Mouse (Mus musculus) cerebellum, adult 9-11 months (tissue): ENCODE measurements at regions not wholly inside any gene's neighbourhood (a gene's known extent, or its start where the extent isn't known, plus 50 kb on each side); places are given as distances from the start of the nearest gene placed in this dataset.
A peak's percentile ranks its signal among the peaks of the same experiment; 100 is the strongest.

Experiments
- DNase-seq: peaks from one replicate; pipeline ENCODE4 v3.0.0; 2022

DNA sequence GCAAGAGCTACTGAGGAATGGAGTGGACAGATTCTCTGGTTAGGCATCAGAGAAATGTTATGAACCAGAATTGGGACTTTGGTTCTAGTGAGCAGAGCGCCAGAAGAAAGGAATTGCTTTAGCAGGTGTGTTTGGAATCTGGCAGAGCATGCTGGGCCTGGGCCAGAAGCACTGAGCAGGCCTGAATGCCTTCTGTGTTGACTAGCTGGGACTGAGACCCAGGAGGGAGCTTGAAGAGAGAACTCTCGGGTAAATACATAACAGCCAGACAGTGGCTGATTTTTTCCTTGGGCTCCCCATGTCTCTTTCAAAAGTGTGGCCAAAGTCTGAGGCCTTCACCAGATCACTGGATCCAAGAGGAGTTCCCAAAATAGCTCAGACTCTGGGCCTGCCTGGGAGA is 107.5 kb upstream of the Zfp462 start:
- peak; percentile 78 for DNase-seq

DNA sequence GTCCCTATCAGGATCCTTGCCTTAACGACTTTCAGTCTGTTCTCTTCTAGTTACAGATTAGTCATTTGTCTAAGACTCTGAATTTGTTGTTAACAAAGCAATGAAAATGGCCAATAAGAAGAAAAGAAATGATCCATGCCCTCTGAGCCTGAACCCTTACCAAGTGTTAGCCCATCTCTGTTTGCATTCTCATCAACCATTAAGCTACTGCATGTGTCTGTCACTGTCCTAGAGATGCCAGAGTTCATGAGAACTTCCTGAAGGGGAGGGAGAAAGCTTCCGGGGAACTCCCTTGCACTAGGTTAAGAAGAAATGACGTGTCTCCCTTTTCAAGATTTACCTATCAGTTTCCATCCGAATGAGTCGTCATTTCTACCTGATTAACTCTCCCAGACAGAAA is 106.7 kb upstream of the Zfp462 start:
- DNase-seq: no peak

DNA sequence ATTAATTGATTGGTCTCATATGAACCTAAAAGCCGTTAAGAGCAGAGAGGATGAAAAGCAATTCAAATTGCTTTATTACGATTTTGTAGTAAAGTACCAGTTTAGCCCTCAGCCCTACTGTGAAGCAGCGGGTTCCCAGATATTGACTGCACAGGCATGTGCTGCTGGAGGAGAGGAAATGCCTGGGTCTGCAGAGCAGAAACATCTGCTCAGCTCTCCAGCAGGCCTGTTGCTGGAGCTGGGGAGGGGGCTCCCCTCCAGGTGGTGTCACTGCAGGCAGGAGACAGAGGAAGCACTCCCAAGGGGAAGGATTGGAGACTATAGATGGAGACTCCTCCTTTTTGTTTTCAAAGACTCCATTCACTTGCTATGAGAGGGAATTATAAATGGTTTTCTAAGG is 106.1 kb upstream of the Zfp462 start:
- DNase-seq: no peak

- no peak for DNase-seq
Measured at GRCm38 (mm10) chr4:54852991-54853925, 91.6 kb upstream of the Zfp462 start.

GRCm38 (mm10) chr4:54858604-54859003 is 86.2 kb upstream of the Zfp462 start:
- DNase-seq: no peak

- DNase-seq: no peak
Measured at GRCm38 (mm10) chr4:54866062-54866461, 78.8 kb upstream of the Zfp462 start.

DNA sequence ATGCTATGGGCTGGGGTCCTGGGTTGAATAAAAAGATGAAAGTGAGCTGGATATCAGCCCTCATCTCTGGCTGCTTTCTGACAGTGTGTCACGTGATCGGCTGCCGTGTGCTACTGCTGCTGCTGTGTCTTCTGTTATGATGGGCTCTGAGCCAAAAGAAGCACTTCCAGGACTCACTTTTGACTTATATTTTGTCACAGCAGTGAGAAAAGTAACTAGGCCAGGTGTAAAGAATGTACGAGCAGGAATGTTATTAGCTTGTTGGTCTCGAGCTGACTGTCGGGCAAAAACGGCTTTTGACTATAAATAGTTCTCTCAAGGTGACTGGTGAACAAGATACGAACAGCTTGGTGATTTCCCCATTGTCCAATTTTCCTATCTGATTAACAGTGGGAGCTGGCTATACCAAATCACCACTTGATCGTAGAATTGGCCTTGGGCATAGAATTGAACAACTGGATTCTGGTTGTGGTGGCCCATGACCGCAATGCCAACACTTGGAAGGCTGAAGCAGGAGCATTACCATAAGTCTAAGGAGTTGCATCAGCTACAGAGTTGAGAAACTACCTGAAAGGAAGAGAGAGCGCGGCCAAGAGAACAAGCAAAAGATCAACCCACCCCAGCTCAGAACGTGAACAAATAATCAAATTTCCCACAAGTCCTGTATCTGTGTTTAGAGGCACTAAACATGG is 70.6 kb upstream of the Zfp462 start:
- no peak for DNase-seq

- DNase-seq: no peak
Measured at GRCm38 (mm10) chr4:54875506-54875905, 69.3 kb upstream of the Zfp462 start.

DNA sequence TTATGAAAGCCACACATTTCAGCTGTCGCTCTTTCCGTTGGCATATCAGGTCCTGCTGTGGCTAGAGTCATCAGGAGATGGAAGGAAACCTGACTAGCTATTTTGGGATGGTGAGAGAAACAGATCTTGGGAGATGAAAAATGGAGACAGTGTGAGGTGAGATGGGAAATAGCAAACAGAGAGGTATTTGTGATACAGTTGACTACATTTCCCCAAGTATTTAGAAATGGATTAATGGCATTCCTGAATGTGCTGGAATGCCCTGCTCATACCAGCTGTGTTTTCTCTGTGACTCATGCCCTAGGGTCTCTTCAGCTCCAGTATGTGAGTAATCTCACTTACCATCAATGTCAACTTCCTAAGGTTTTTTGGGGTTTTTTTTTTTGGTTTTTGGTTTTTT is 67.5 kb upstream of the Zfp462 start:
- no peak for DNase-seq

DNA sequence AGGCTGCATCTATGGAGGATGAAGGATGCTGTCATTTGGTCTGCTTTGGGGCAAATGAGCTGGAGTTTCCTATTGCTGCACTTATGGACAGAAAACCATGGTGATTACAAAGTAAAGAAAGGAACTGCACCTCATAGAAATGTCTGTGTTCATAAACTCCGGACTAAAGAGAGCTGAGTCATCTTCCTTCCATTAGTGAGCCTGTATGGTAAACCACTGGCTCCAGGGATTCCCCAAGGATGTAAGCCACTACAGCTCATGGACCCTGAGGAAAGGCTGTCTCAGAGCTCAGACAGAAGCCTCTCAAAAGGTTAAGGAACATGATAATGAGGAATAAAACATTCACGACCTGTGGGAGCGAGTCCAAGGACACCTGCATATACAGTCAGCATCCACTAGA is 66.3 kb upstream of the Zfp462 start:
- no peak for DNase-seq

- DNase-seq: no peak
Measured at GRCm38 (mm10) chr4:54893288-54893687, 51.6 kb upstream of the Zfp462 start.
